Mouse (Mus musculus): ENCODE results near the gene Gpr176. TPM values are rescaled to one million over a fixed set of nuclear protein-coding genes. Genes with fewer than 3 reads are reported as not detected.
A peak's percentile ranks its signal among the peaks of the same experiment; 100 is the strongest.

Gene Gpr176
- polyA plus RNA-seq, 1 experiment: 5.6 TPM

DNA sequence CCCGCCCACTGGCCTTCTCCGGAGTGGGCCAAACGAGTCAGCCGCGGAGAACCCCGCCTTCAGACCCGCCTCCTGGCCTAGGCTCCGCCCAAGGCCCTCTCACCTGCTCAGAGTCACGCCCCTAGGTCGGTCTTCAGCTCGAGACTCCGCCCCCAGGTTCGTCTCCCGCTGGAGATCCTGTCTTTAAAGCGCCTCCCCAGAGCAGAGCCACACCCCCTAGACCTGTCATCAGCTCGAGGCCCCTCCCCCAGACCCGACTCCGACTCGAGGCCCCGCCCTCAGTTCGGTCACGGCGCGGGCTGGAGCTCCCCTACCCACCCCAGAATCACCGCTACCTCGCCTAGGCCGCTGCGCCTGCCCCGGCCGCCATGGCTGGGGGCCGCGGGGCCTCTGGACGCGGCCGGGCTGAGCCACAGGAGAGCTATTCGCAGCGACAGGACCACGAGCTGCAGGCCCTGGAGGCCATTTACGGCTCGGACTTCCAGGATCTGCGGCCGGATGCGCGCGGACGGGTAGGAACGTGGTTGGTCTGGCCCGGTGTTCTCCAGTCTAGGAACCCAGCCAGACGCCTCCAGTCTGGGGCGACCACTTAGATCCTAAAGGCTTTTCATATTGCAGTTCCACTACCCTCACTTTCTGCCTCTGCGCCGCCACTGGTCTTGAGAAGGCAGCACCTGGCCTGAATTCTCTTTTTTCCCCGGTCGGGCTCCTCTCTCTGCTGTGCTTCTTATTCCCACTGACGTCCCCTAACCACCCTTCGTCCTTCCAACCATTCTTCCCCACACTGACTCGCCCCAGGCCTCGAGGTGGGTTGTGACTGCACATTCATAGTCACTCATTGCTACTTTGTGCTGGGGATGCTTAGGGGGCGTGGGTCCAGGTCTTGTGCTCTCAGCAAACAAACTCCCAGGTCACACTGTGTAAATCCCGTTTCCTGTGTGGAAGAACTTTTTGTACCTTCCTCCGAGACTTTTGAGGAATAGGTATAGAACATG lies 15.4 kb upstream of the Gpr176 start, which contains the start of gene Eif2ak4:
Gene Eif2ak4 (plus strand): TSS at position 278 of the 995 bp plus-strand sequence.
- under 1% methylated on average over 61 of the region's 61 CpGs for WGBS
- TF ChIP-seq POLR2A (IDR thresholded peaks at IDR 0.05; ENCODE audit: borderline replicate concordance, insufficient read depth, low read length) (peak; percentile 62; the same call in 1 of the 2 replicates), CTCF (IDR thresholded peaks at IDR 0.05; ENCODE audit: borderline replicate concordance, insufficient read depth, low read depth, low read length) (no peak)
- H3K4me1 ChIP-seq (ENCODE audit: control insufficient read depth, insufficient read depth, low read length): no peaks in the 10 kb centered on the region

DNA sequence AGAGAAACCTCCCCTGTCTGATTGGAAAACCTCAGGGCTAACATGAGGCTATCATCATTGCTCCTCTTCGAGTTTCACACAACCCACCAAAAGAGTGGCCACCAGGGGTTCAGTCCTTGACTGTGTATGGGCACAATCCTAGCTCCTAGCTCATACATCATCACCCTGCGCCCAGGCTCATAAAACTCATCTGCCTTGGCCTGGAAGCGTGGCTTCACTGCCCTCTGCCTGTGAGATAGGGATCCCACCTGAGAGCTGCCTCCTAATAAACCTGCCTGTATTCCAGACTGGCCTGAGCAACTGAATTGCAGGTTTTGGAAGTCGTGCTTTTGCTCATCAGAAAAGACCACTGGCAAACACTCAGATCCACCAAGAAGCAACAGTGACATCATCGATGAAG lies 10.2 kb upstream of the Gpr176 start:
- no peak for DNase-seq
- Histone ChIP-seq H3K27me3 (ENCODE audit: control insufficient read depth, insufficient read depth, low read length) (no peaks in the 10 kb centered on the region), H3K4me1 (ENCODE audit: control insufficient read depth, insufficient read depth, low read length) (no peaks in the 10 kb centered on the region), H3K27ac (ENCODE audit: insufficient read depth, low read length) (no peak overlapping the region), H3K4me3 (replicated peaks; ENCODE audit: insufficient read depth, low read depth, low read length) (no peak overlapping the region)
- TF ChIP-seq CTCF (IDR thresholded peaks at IDR 0.05; ENCODE audit: borderline replicate concordance, insufficient read depth, low read depth, low read length) (0 out of 2 replicates have a peak, but pooled peaks have one; percentile 27), POLR2A (IDR thresholded peaks at IDR 0.05; ENCODE audit: borderline replicate concordance, insufficient read depth, low read length) (no peak)
- 79% methylated on average over 5 of the region's 5 CpGs for WGBS

More for the DNA sequence above, 15.4 kb upstream of the Gpr176 start, which contains the start of gene Eif2ak4:
- DNase-seq: peak; percentile 99 to 100
- Histone ChIP-seq H3K4me3 (replicated peaks; ENCODE audit: insufficient read depth, low read depth, low read length) (peak within 1 kb of the TSS; percentile 95), H3K27ac (ENCODE audit: insufficient read depth, low read length) (peak within 1 kb of the TSS; percentile 89), H3K27me3 (ENCODE audit: control insufficient read depth, insufficient read depth, low read length) (no peaks in the 10 kb centered on the region)

DNA sequence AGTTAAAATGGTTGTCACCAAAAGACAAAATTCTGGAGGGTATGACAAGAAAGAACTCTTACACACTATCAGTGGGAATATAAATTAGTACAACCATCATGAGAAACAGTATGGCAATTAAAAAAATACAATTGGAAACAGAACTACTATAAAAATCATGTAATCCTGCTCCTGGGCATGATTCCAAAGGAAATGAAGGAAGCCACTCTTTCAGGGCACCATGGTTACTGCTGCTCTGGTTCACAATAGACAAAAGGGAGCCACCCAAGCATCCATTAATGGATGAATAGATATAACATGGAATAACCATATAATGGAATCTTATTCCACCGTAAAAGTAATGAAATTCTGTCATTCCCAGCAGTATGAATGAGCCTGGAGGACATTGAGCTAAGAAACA lies 6.5 kb upstream of the Gpr176 start:
- no peak overlapping the region for H3K27ac ChIP-seq (ENCODE audit: insufficient read depth, low read length)
- 8% methylated on average over 1 of the region's 1 CpGs for WGBS
- H3K4me3 ChIP-seq (replicated peaks; ENCODE audit: insufficient read depth, low read depth, low read length): no peak overlapping the region
- no peak for DNase-seq
- H3K27me3 ChIP-seq (ENCODE audit: control insufficient read depth, insufficient read depth, low read length): no peaks in the 10 kb centered on the region
- TF ChIP-seq POLR2A (IDR thresholded peaks at IDR 0.05; ENCODE audit: borderline replicate concordance, insufficient read depth, low read length) (no peak), CTCF (IDR thresholded peaks at IDR 0.05; ENCODE audit: borderline replicate concordance, insufficient read depth, low read depth, low read length) (no peak)
- H3K4me1 ChIP-seq (ENCODE audit: control insufficient read depth, insufficient read depth, low read length): no peaks in the 10 kb centered on the region

DNA sequence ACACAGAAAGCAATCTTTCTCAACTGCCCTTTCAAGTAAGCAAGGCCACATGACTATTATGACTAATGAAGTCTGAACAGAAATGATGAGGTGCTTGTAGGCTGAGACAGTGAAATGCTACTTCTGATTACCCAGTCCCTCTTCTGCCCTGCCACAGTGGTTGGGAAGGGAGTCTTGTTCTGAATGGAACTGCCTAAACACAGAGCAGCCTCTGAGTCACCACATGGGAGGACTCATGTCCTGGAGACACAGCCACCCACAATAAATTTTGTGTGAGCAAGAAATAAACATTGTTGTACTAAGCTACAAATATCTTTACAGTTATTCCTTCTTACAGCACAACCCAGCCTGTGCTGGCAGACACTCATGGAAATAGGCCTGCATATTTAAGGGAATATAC lies 2.7 kb upstream of the Gpr176 start:
- TF ChIP-seq POLR2A (IDR thresholded peaks at IDR 0.05; ENCODE audit: borderline replicate concordance, insufficient read depth, low read length) (no peak), CTCF (IDR thresholded peaks at IDR 0.05; ENCODE audit: borderline replicate concordance, insufficient read depth, low read depth, low read length) (no peak)
- H3K27me3 ChIP-seq (ENCODE audit: control insufficient read depth, insufficient read depth, low read length): no peaks in the 10 kb centered on the region
- no peak for DNase-seq

DNA sequence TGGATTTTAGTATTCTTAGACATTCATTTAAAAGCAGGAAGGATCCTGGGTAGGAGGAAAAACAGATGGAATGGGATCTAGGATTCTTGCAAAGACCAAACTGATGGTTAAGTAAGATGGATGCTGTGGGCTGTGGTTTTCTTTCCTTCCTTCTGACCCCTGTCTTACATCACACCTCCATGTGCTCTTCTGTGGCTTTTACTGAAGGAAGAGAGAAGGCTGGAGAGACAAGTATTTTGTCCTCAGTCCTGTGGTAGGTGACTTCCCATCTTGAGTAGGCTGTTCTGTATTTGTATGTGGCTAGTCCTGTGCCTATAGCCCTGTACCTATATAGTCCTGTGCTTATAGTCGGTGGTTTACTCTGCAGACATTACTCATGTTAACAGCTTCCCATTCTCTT lies 2.3 kb upstream of the Gpr176 start:
- TF ChIP-seq CTCF (IDR thresholded peaks at IDR 0.05; ENCODE audit: borderline replicate concordance, insufficient read depth, low read depth, low read length): no peak
- no peak for TF ChIP-seq POLR2A (IDR thresholded peaks at IDR 0.05; ENCODE audit: borderline replicate concordance, insufficient read depth, low read length)
- H3K4me1 ChIP-seq (ENCODE audit: control insufficient read depth, insufficient read depth, low read length): no peaks in the 10 kb centered on the region
- WGBS: 79% methylated on average over 1 of the region's 1 CpGs
- no peaks in the 10 kb centered on the region for H3K27me3 ChIP-seq (ENCODE audit: control insufficient read depth, insufficient read depth, low read length)
- no peak overlapping the region for H3K27ac ChIP-seq (ENCODE audit: insufficient read depth, low read length)
- H3K4me3 ChIP-seq (replicated peaks; ENCODE audit: insufficient read depth, low read depth, low read length): no peak overlapping the region
- DNase-seq: no peak

More for the DNA sequence above, 2.7 kb upstream of the Gpr176 start:
- Histone ChIP-seq H3K4me3 (replicated peaks; ENCODE audit: insufficient read depth, low read depth, low read length) (no peak overlapping the region), H3K27ac (ENCODE audit: insufficient read depth, low read length) (no peak overlapping the region), H3K4me1 (ENCODE audit: control insufficient read depth, insufficient read depth, low read length) (no peaks in the 10 kb centered on the region)

DNA sequence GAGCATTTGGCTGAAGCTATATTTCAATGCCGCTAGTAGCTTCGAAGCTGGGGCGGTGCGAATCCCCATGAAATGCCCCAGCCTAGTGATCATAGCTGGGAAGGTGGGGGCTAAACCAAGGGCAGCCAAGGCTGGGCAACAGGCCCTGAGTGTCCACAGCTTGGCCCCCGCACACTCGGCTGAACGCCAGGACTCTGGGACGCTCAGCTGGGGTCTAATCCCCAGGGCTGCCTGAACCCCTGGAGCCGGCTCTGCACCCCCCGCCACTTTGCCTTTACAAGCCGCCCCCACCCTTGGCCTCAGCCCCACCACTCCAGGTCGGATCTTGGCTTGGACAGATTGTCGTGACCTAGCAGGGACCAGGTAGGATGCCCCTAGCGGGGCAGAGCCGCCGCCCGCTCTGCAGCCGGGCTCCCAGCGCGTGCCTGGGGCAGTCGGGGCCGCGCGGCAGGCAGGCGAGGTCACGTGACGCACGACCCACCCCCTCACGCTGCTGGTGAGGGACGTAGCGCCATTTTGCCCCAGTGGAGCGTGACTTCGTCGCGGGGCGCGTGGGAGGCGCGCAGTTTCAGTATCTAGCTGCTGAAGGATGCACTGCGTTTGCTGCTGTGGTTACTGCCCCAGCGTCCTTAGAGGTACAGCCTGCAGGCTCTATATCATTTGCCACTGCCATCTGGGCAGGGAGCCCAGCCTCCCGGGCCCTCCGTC lies 507 bp upstream of the Gpr176 start:
- WGBS: 1% methylated on average over 43 of the region's 43 CpGs
- no peaks in the 10 kb centered on the region for H3K4me1 ChIP-seq (ENCODE audit: control insufficient read depth, insufficient read depth, low read length)
- peak overlapping the region; percentile 79 for H3K4me3 ChIP-seq (replicated peaks; ENCODE audit: insufficient read depth, low read depth, low read length)
- TF ChIP-seq CTCF (IDR thresholded peaks at IDR 0.05; ENCODE audit: borderline replicate concordance, insufficient read depth, low read depth, low read length) (peak; percentile 27; the same call in 1 of the 2 replicates), POLR2A (IDR thresholded peaks at IDR 0.05; ENCODE audit: borderline replicate concordance, insufficient read depth, low read length) (no peak; the same call in none of the 2 replicates)
- no peaks in the 10 kb centered on the region for H3K27me3 ChIP-seq (ENCODE audit: control insufficient read depth, insufficient read depth, low read length)
- DNase-seq: peak; percentile 80 to 86
- peak overlapping the region; percentile 87 for H3K27ac ChIP-seq (ENCODE audit: insufficient read depth, low read length)

DNA sequence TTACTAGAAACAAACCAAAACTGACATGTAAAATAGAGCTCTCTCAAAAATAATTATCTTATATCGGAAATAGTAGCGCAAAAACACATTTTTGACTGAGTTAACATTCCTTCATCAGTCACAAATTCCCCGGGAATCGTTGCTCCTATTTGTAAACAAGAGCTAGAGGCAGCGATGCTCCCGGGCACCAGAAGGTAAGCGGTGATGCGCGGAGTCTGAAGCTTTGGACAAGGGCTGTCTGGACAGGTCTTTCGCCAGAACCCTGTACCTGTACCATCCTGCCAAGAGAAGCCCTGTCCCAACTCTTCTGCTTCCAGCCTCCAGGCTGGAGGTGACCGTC lies 688 bp downstream of the Gpr176 start:
- peak overlapping the region; percentile 87 for H3K27ac ChIP-seq (ENCODE audit: insufficient read depth, low read length)
- no peak for DNase-seq
- WGBS: 6% methylated on average over 11 of the region's 11 CpGs

More for the DNA sequence above, 688 bp downstream of the Gpr176 start:
- Histone ChIP-seq H3K27me3 (ENCODE audit: control insufficient read depth, insufficient read depth, low read length) (no peaks in the 10 kb centered on the region), H3K4me1 (ENCODE audit: control insufficient read depth, insufficient read depth, low read length) (no peaks in the 10 kb centered on the region), H3K4me3 (replicated peaks; ENCODE audit: insufficient read depth, low read depth, low read length) (peak overlapping the region; percentile 79)
- no peak for TF ChIP-seq CTCF (IDR thresholded peaks at IDR 0.05; ENCODE audit: borderline replicate concordance, insufficient read depth, low read depth, low read length)
- no peak for TF ChIP-seq POLR2A (IDR thresholded peaks at IDR 0.05; ENCODE audit: borderline replicate concordance, insufficient read depth, low read length)

Measured in cerebellum, adult 2 months (tissue).